Mouse (Mus musculus) liver, embryonic 11.5 days (tissue): Measurements from ENCODE around the gene Racgap1. TPM values are rescaled to one million over a fixed set of nuclear protein-coding genes. Genes with fewer than 3 reads are reported as not detected.

Experiments
- ATAC-seq: fragments of 200-750 bp; cut with Nextera tagmentation; replicated peaks from 2 replicates; pipeline ENCODE4 v1.8.0; 2017; ENCODE audit warnings: moderate number of reproducible peaks, mild to moderate bottlenecking, moderate TSS enrichment, moderate library complexity; ENCODE audit not compliant: low FRiP score
- DNase-seq: peaks from one replicate; pipeline ENCODE4 v3.0.0-alpha.2; 2017; ENCODE audit warnings: low spot score
- H3K27ac ChIP-seq: fragments of 300-500 bp; sonication (generic); 2 replicates; pipeline ENCODE4 v1.5.1; 2014; ENCODE audit warnings: mild to moderate bottlenecking, low read depth, low read length, control low read depth
- H3K27me3 ChIP-seq: fragments of 300-500 bp; sonication (generic); replicated peaks from 2 replicates; pipeline ENCODE4 v1.6.1; 2014; ENCODE audit warnings: low read length, mixed read lengths; ENCODE audit not compliant: control insufficient read depth, insufficient read depth
- H3K36me3 ChIP-seq: fragments of 300-500 bp; sonication (generic); 2 replicates; pipeline ENCODE4 v1.6.1; 2014; ENCODE audit warnings: mild to moderate bottlenecking, low read length, moderate library complexity, mixed read lengths; ENCODE audit not compliant: control insufficient read depth, insufficient read depth
- H3K4me1 ChIP-seq: fragments of 300-500 bp; sonication (generic); replicated peaks from 2 replicates; pipeline ENCODE4 v1.6.1; 2014; ENCODE audit warnings: low read length, mixed read lengths; ENCODE audit not compliant: control insufficient read depth, insufficient read depth
- H3K4me2 ChIP-seq: fragments of 300-500 bp; sonication (generic); 2 replicates; pipeline ENCODE4 v1.6.1; 2014; ENCODE audit warnings: mild to moderate bottlenecking, control low read depth, moderate library complexity
- H3K4me3 ChIP-seq: fragments of 300-500 bp; sonication (generic); 2 replicates; pipeline ENCODE4 v1.5.1; 2014; ENCODE audit warnings: low read depth, low read length, control low read depth
- H3K9ac ChIP-seq: fragments of 300-500 bp; sonication (generic); 2 replicates; pipeline ENCODE4 v1.6.1; 2014; ENCODE audit warnings: low read depth, low read length, control low read depth
- H3K9me3 ChIP-seq: fragments of 300-500 bp; sonication (generic); 2 replicates; pipeline ENCODE4 v1.6.1; 2016; ENCODE audit warnings: low read length, inconsistent platforms, mixed read lengths; ENCODE audit not compliant: control insufficient read depth
- WGBS: fragments of 180-500 bp; shearing (Covaris S2); extraction: QIAGEN DNeasy Blood & Tissue Kit; methylation state at CpG from one replicate; pipeline ENCODE4 v1.1.7; 2014; 5-methylcytosine and 5-hydroxymethylcytosine counted together
- polyA plus RNA-seq: library from polyadenylated mRNA; unstranded; fragments of >200 nt; fragmentation: Nextera tagmentation; extraction: Ambion mirVana; gene quantifications from 2 replicates; pipeline ENCODE4 v1.2.1, GENCODE M21; 2014

Gene Racgap1
- polyA plus RNA-seq, 1 experiment from 2014 or later: 91.2 TPM

GRCm38 (mm10) chr15:99605595-99605994, 45.9 kb downstream of the Racgap1 start:
- DNase-seq: no peak
- no peak for ATAC-seq
- Histone ChIP-seq H3K36me3 (no peaks in the 10 kb centered on the region), H3K9ac (no peak overlapping the region), H3K9me3 (no peaks in the 10 kb centered on the region), H3K4me1 (peaks cover 14% of the 10 kb centered on the region), H3K4me3 (no peak overlapping the region), H3K4me2 (no peak overlapping the region), H3K27me3 (peaks cover 61% of the 10 kb centered on the region), H3K27ac (no peak overlapping the region)
- WGBS: 85% methylated on average over 3 of the region's 3 CpGs

DNA sequence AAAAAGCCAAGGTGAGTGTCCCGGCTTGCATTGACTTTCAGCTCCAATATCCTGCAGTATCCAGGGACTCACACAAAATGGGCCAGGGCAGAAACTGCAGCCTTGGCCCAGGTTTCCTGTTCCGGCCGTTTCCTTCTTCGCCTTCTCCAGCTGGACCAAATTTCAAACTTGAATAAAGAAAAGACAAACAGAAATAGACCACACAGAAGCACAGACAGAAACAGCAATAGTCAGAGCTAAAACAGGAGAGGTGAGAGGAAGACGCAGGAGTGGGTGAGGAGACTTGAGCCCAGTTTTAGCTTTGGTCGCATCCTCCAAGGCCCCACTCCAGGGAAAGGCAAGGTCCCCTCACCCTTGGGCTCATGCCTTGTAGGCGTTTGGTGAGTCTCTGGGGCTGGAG, 48.2 kb downstream of the Racgap1 start:
- WGBS: 78% methylated on average over 7 of the region's 7 CpGs
- Histone ChIP-seq H3K9ac (no peak overlapping the region), H3K27me3 (peaks cover 73% of the 10 kb centered on the region), H3K9me3 (no peaks in the 10 kb centered on the region), H3K4me3 (no peak overlapping the region), H3K4me1 (peaks cover 16% of the 10 kb centered on the region), H3K36me3 (no peaks in the 10 kb centered on the region), H3K4me2 (no peak overlapping the region), H3K27ac (no peak overlapping the region)
- ATAC-seq: no peak
- no peak for DNase-seq

- no peak overlapping the region for H3K27ac ChIP-seq
- H3K4me1 ChIP-seq: peaks cover 13% of the 10 kb centered on the region
- no peaks in the 10 kb centered on the region for H3K36me3 ChIP-seq
- no peak overlapping the region for H3K9ac ChIP-seq
- no peak overlapping the region for H3K4me3 ChIP-seq
- peaks cover 79% of the 10 kb centered on the region for H3K27me3 ChIP-seq
- 74% methylated on average over 17 of the region's 17 CpGs for WGBS
- ATAC-seq (no peak), DNase-seq (no peak)
- H3K9me3 ChIP-seq: no peaks in the 10 kb centered on the region
- no peak overlapping the region for H3K4me2 ChIP-seq
Measured at GRCm38 (mm10) chr15:99602206-99602820, 49.1 kb downstream of the Racgap1 start.

GRCm38 (mm10) chr15:99601823-99602120, 49.7 kb downstream of the Racgap1 start:
- Histone ChIP-seq H3K4me2 (no peak overlapping the region), H3K4me1 (peaks cover 8% of the 10 kb centered on the region), H3K27ac (no peak overlapping the region), H3K4me3 (no peak overlapping the region), H3K9ac (no peak overlapping the region), H3K9me3 (no peaks in the 10 kb centered on the region), H3K27me3 (peaks cover 81% of the 10 kb centered on the region), H3K36me3 (no peaks in the 10 kb centered on the region)
- DNase-seq: no peak
- 22% methylated on average over 5 of the region's 5 CpGs for WGBS
- no peak for ATAC-seq

- Histone ChIP-seq H3K9ac (no peak within 1 kb of the TSS), H3K4me3 (no peak within 1 kb of the TSS), H3K36me3 (no peaks in the 10 kb centered on the region), H3K4me2 (no peak within 1 kb of the TSS), H3K4me1 (peaks cover 3% of the 10 kb centered on the region), H3K9me3 (no peaks in the 10 kb centered on the region), H3K27ac (no peak within 1 kb of the TSS), H3K27me3 (peaks cover 79% of the 10 kb centered on the region)
- ATAC-seq (no peak), DNase-seq (no peak)
- WGBS: 53% methylated on average over 22 of the region's 22 CpGs
Measured at GRCm38 (mm10) chr15:99600986-99601822, 50.3 kb downstream of the Racgap1 start, which contains the start of gene Aqp6. Aqp6 (plus strand) TSS chr15:99601400.

DNA sequence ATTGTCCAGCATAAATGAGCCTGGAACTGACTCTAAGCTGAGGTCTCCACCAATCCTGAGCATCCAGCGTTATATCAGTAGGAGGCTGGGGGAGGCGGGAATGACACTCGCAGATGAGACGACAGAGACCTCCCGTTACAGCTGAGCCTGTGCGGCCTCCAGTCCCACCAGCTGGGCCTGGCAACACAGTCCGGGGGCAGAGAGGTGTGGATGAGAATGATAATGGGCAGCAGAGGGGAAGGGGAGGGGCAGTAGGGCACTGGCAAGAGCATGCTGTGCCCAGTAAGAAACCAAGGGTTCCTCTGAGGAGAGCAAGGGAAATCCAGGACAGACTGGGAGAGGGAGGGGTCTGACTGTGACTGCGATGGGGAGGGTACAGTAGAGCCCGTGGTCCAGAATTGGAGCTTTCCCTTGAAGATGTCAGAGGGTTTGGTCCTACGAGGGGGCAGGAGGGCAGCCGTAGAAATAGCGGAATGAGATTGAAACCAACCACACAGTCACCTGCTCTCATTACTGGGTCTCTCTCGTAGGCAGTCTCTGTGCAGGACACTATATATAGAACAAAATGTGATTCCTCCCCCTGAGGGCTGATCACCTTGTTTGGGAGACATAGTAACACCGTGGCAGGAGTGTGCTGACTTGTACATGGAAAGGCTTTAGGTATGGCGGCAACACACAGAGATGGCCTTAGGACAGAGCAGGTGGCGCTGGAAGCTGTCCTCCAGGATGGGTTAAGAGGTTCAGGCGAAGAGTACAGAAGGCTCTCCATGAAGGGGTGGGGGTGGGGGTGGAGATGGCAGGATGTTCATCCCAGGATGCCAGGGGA, 52.0 kb downstream of the Racgap1 start:
- Histone ChIP-seq H3K27ac (no peak overlapping the region), H3K36me3 (no peaks in the 10 kb centered on the region), H3K9me3 (no peaks in the 10 kb centered on the region), H3K4me1 (0 out of 2 replicates have a peak, but pooled peaks cover 2% of the 10 kb centered on the region), H3K4me2 (no peak overlapping the region), H3K27me3 (peaks cover 80% of the 10 kb centered on the region), H3K9ac (no peak overlapping the region), H3K4me3 (no peak overlapping the region)
- ATAC-seq (no peak), DNase-seq (no peak)
- 59% methylated on average over 17 of the region's 17 CpGs for WGBS

GRCm38 (mm10) chr15:99597596-99597995, 53.9 kb downstream of the Racgap1 start:
- peaks cover 82% of the 10 kb centered on the region for H3K27me3 ChIP-seq
- WGBS: 46% methylated on average over 8 of the region's 8 CpGs
- H3K4me1 ChIP-seq: 0 out of 2 replicates have a peak, but pooled peaks cover 2% of the 10 kb centered on the region
- DNase-seq (no peak), ATAC-seq (no peak)
- no peak overlapping the region for H3K27ac ChIP-seq
- no peaks in the 10 kb centered on the region for H3K36me3 ChIP-seq
- H3K4me3 ChIP-seq: no peak overlapping the region
- H3K4me2 ChIP-seq: no peak overlapping the region
- no peak overlapping the region for H3K9ac ChIP-seq
- no peaks in the 10 kb centered on the region for H3K9me3 ChIP-seq

DNA sequence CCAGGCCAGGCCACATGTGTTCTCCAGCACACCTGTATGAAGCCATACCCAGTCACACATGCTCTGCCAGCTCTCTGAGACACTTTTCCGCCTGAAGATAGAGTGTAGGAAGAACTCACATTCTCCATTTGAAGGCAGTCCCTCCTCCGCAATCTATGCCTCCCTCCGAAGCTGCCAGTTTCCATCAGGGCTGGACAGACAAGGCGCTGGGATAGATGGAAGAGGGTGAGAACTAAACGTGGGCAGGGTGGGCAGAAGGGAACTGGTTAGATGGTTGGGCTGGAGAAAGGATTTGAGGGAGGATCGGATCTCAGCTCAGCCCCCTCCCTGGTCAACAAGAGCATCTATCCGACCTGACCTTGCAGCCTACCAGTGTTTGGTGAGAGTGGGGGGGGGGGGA, 54.6 kb downstream of the Racgap1 start:
- Histone ChIP-seq H3K27ac (no peak overlapping the region), H3K27me3 (peaks cover 84% of the 10 kb centered on the region), H3K9ac (no peak overlapping the region), H3K4me2 (no peak overlapping the region), H3K36me3 (no peaks in the 10 kb centered on the region), H3K9me3 (no peaks in the 10 kb centered on the region), H3K4me1 (0 out of 2 replicates have a peak, but pooled peaks cover 2% of the 10 kb centered on the region), H3K4me3 (no peak overlapping the region)
- WGBS: 54% methylated on average over 7 of the region's 7 CpGs
- DNase-seq (no peak), ATAC-seq (0 out of 2 replicates have a peak, but pooled peaks have one; percentile 5)
